Comparison of ENCODE assay signal across 9 mouse cellular contexts in genomic region chr15:7263822-7264221, GRCm38 (mm10).
DNase-seq lines count a peak whose midpoint lies in the region; ATAC-seq and TF ChIP-seq lines count a peak whose summit lies in the region.
"Had no signal": no experiment of that assay in that cellular context is flagged by ENCODE, and none has a peak within 500 bp of the region (broad histone marks: within the 10 kb centered on the region; RNA-seq: fewer than 3 reads in every experiment).

No protein-coding gene starts in this region.

- peak; percentile 22; the same call in 1 of the 2 replicates for ATAC-seq in G1E (ENCODE audit: extremely low read depth, insufficient number of reproducible peaks, low FRiP score, poor library complexity, severe bottlenecking)
- ATAC-seq in forebrain, embryonic 11.5 days (replicated peaks; ENCODE audit: low FRiP score), result peak; percentile 74; the same call in 1 of the 2 replicates
- peak; percentile 60; the same call in 1 of the 2 replicates for ATAC-seq in lung, embryonic 14.5 days (ENCODE audit: insufficient read depth)

- H3K9ac ChIP-seq in forebrain, embryonic 11.5 days (ENCODE audit: low read length), result no peak overlapping the region
- no peak overlapping the region for H3K9ac ChIP-seq in lung, embryonic 14.5 days
- H3K9ac ChIP-seq: liver, embryonic 15.5 days had no signal

- H3K27me3 ChIP-seq in G1E (ENCODE audit: insufficient read depth, low read length), result no peaks in the 10 kb centered on the region
- H3K27me3 ChIP-seq in forebrain, embryonic 11.5 days (ENCODE audit: control insufficient read depth, insufficient read depth, low read length), result no peaks in the 10 kb centered on the region
- H3K27me3 ChIP-seq in lung, embryonic 14.5 days (ENCODE audit: insufficient read depth, low read length), result no peaks in the 10 kb centered on the region
- H3K27me3 ChIP-seq: liver, embryonic 15.5 days had no signal

- H3K4me1 ChIP-seq in G1E (ENCODE audit: insufficient read depth, low read depth, low read length), result no peaks in the 10 kb centered on the region
- H3K4me1 ChIP-seq in forebrain, embryonic 11.5 days (replicated peaks; ENCODE audit: control insufficient read depth, insufficient read depth, low read length), result no peaks in the 10 kb centered on the region
- H3K4me1 ChIP-seq in lung, embryonic 14.5 days (ENCODE audit: insufficient read depth), result no peaks in the 10 kb centered on the region
- H3K4me1 ChIP-seq: liver, embryonic 15.5 days had no signal

- no peak overlapping the region for H3K27ac ChIP-seq in forebrain, embryonic 11.5 days (ENCODE audit: low read depth, low read length)
- H3K27ac ChIP-seq in lung, embryonic 14.5 days (ENCODE audit: low read depth), result no peak overlapping the region
- H3K27ac ChIP-seq: liver, embryonic 15.5 days had no signal

- peak; percentile 47 for DNase-seq in G1E (ENCODE audit: low spot score)
- DNase-seq in c-Kit-positive CD71-negative TER-119-negative erythroid progenitor cells, embryonic 14.5 days (ENCODE audit: low read depth), result peak; percentile 53
- DNase-seq in forebrain, embryonic 11.5 days (ENCODE audit: low spot score), result peak; percentile 81
- DNase-seq in heart, postnatal 25 days (ENCODE audit: low spot score), result peak; percentile 24
- DNase-seq in large intestine, adult 2 months (ENCODE audit: low read depth, low spot score), result peak; percentile 65
- peak; percentile 93 for DNase-seq in lung, embryonic 14.5 days
- peak; percentile 69 for DNase-seq in retina, adult 2 months (ENCODE audit: low read depth, low spot score)
- peak; percentile 49 to 50 for DNase-seq in thymus, postnatal 36 days

- no peaks in the 10 kb centered on the region for H3K9me3 ChIP-seq in G1E (replicated peaks)
- H3K9me3 ChIP-seq in forebrain, embryonic 11.5 days (ENCODE audit: control insufficient read depth, low read length), result no peaks in the 10 kb centered on the region
- no peaks in the 10 kb centered on the region for H3K9me3 ChIP-seq in lung, embryonic 14.5 days (ENCODE audit: low read depth, low read length)
- H3K9me3 ChIP-seq: liver, embryonic 15.5 days had no signal

- H3K4me3 ChIP-seq in G1E (ENCODE audit: low read depth, low read length), result no peak overlapping the region
- no peak overlapping the region for H3K4me3 ChIP-seq in forebrain, embryonic 11.5 days (ENCODE audit: low read depth, low read length)
- H3K4me3 ChIP-seq in lung, embryonic 14.5 days (ENCODE audit: low read depth, low read length), result no peak overlapping the region
- H3K4me3 ChIP-seq: liver, embryonic 15.5 days had no signal

- WGBS in forebrain, embryonic 11.5 days, result 14% methylated on average over 3 of the region's 3 CpGs
- WGBS in large intestine, adult 2 months, result 6% methylated on average over 3 of the region's 3 CpGs
- 17% methylated on average over 3 of the region's 3 CpGs for WGBS in lung, embryonic 14.5 days

- no peaks in the 10 kb centered on the region for H3K36me3 ChIP-seq in G1E (replicated peaks)
- no peaks in the 10 kb centered on the region for H3K36me3 ChIP-seq in forebrain, embryonic 11.5 days (ENCODE audit: control insufficient read depth, insufficient read depth, low read length)
- H3K36me3 ChIP-seq in lung, embryonic 14.5 days (ENCODE audit: insufficient read depth), result no peaks in the 10 kb centered on the region
- H3K36me3 ChIP-seq: liver, embryonic 15.5 days had no signal

- intact Hi-C loops in heart, postnatal 25 days (cut with DNase I), result no loop called here

- no peak overlapping the region for H3K4me2 ChIP-seq in forebrain, embryonic 11.5 days (ENCODE audit: low read depth, low read length, severe bottlenecking)
- no peak overlapping the region for H3K4me2 ChIP-seq in lung, embryonic 14.5 days
- H3K4me2 ChIP-seq: liver, embryonic 15.5 days had no signal

- peak; percentile 71 for TF ChIP-seq CTCF in G1E (IDR thresholded peaks at IDR 0.05; ENCODE audit: low read depth, low read length)
- peak; percentile 94 for TF ChIP-seq CTCF in lung, embryonic 14.5 days (IDR thresholded peaks at IDR 0.05; ENCODE audit: low read depth)

Comparison
In these comparisons a context has a peak if more than half of its experiments do, and no peak if none do; other contexts are left out.
1. ATAC-seq: peak in every context shown above with its lines; median percentile 74 in forebrain, embryonic 11.5 days; 60 in lung, embryonic 14.5 days; 22 in G1E.
2. DNase-seq: peak in every context shown above with its lines; median percentile 93 in lung, embryonic 14.5 days; 81 in forebrain, embryonic 11.5 days; 69 in retina, adult 2 months; 65 in large intestine, adult 2 months; 53 in c-Kit-positive CD71-negative TER-119-negative erythroid progenitor cells, embryonic 14.5 days; 50 in thymus, postnatal 36 days; 47 in G1E; 24 in heart, postnatal 25 days.